Mouse (Mus musculus) small intestine, adult 2 months (tissue): ENCODE data around the gene C130026I21Rik.
"Not testable (repeated sequence)": the region's sequence is repeated elsewhere in the genome, so short reads cannot be mapped to it uniquely, and the experiment has no call there.

Source experiments
- CTCF ChIP-seq: fragments of 200-500 bp; IDR thresholded peaks from 2 replicates; pipeline ENCODE4 v1.5.1; 2012; ENCODE audit warnings: low read depth, mild to moderate bottlenecking, control low read depth, inconsistent platforms, low read length, moderate library complexity, mixed read lengths; ENCODE audit not compliant: insufficient replicate concordance, insufficient read length; ENCODE audit errors: extremely low read depth
- POLR2A ChIP-seq: fragments of 200-500 bp; IDR thresholded peaks from 2 replicates; pipeline ENCODE4 v1.6.1; 2012; ENCODE audit warnings: low read depth, mild to moderate bottlenecking, control low read depth, inconsistent platforms, low read length, moderate library complexity

DNA sequence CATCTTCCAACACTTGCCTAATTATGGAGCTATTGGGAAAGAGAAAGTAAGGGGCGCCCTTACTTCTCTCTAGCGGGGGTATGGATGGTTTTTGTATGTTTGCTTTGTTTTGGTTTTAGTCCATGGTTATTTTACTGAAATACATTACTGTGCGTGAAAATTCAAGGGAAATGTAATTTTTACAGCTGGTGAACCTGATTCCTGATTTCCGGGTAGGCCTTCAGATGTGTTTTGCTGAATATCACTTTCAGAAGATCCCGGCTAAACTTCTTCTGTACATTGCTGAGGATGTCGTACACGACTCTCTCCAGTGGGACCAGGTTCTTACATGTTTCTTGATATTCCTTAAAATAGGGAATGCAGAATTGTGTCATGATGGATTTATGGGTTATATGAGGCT is 158.1 kb downstream of the C130026I21Rik start:
- not testable (repeated sequence) for TF ChIP-seq CTCF, POLR2A
